Mouse (Mus musculus) cerebellum, postnatal 14 days (tissue): ENCODE results near the gene Sipa1l3.

ENCODE experiments used
- DNase-seq, 2 experiments: peaks; one replicate each; pipeline ENCODE4 v3.0.0; 2021; ENCODE audit warnings: mixed read lengths in 2 of 2

The Sipa1l3 gene

DNA sequence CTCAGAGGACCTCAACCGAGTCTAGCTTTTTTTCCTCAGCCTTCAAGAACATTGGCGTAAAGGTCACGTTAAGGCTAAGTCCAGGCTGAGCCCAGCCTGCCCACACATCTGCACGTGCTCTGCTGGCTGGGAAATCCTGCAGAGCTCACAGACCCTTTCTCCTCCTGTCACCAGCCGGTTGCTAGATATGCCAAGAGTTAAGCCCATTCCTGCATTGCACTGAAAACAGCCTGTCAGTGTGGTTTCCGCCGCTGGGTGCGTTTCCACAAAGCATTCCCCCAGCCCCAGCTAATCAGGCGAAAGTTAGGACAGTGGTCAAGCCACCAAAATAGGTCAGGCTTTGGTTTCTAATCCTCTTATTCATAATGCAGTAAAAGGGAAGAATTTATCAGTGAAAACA, 77.3 kb downstream of the Sipa1l3 start:
- DNase-seq: no peak

DNA sequence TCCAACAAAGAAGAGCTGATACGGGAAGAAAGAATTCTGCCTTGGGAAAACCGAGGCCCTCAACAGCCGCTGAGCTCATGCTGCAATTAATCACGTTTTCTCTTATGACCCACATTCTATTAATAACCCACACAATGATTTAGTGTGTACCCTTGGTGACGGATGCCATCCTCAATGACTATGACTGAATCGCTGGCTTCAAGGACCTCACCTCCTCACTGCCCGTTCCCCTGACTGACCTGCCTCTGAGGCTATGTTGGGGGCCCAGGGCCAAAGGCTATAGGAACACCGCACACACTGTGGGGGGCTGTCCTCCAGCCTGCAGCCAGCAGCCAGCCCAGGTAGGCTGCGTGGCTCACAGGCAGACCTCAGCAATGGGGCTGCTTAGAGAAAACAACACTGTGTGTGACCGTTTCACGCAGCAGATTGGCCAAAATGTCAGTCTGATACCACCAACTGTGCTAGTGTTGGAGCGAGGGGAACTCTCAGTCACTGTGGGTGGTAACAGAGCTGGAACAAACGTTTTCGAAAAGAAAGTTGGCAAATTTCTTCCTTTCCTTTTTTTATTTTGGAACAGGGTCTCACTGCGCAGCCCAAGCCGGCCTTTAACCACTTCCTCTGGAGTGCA, 79.7 kb downstream of the Sipa1l3 start:
- DNase-seq: no peak

DNA sequence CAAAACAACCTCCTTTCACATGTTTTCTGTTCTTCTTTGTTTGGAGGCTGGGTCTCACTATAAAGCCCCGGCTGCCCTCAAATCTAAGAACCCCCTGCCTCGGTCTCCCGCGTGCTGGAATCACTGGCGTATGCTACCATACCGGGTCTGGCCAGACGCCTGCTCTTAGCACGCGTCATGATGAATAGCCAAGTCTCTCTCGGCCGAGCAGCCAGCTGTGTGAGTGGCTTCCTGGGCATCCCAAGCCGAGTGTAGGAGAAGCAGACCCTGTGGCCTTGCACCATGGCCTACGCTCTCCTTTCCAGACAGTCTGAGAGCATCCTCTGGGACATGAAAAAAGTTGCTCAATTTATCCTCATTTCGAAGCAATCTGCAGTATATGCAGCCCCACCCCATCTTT, 80.2 kb downstream of the Sipa1l3 start:
- no peak for DNase-seq

DNA sequence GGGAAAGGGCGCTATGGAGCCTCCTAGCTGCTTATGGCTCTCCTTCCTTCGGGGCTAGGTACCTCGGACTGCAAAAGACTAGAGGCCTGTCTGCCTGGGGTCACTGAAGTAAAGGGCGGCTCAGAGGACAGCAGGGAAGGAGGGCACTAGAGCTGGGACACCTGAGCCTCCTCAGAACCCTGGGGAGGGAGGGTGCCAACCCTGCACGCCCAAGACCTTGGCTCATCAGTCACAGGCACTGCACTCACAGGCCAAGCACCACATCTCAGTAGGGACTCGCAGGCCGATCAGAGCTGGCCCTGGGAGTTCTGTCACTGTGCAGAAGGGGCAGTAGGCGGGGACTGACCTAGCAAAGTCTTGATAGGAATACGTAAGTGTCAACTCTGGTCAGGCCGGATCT, 81.4 kb downstream of the Sipa1l3 start:
- no peak for DNase-seq

DNA sequence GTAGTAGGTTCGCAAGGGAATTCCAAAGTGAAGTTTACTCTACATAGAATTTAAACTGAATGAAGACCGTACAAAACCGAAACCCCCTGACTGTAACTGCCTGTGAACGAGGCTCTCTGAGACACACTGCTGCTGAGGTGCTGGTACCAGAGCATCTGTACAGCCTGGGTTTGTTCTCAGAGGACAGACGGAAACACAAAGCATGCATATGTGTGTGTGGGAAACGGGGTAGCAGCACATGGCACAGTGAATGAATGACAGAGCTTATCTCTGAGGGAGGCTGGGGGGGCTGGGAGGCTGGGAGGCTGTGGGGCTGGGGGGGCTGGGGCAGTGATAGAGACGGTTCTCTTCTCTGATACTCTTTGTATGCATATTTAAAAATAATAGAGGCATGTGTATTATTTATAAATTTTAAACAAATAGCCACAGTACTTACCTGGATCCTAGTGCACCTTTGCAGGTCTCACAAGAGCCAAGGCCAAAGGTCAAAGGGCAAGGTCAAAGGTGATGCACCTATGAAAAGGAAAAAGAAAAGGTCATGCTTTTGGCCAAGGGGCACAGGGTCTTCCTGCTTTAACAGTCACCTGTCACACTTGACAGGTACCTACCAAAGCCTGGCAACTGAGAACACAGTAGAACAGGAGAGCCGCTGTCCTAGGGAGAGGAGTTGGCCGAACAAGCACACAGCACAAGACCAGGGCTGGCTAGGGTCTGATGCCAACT, 84.0 kb downstream of the Sipa1l3 start:
- DNase-seq: no peak

DNA sequence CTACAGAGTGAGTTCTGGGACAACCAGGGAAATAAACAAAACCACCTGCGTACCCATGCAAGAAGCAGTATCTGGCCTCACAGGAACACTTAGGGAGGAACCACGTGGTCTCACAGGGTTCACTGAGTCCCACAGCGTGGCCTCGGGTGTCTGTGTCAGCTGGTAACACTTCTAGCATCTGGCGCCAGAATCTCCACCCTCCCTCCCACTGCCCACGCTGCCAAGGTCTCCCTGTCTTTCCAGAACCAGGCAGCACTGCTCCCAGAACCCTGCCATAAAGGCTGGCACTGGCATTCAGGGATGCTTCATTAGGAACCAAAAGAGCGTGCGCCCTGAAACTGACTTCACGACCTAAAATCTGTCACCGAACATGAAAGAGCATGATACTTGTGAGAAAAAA, 84.7 kb downstream of the Sipa1l3 start:
- DNase-seq: peak; percentile 59 to 61

DNA sequence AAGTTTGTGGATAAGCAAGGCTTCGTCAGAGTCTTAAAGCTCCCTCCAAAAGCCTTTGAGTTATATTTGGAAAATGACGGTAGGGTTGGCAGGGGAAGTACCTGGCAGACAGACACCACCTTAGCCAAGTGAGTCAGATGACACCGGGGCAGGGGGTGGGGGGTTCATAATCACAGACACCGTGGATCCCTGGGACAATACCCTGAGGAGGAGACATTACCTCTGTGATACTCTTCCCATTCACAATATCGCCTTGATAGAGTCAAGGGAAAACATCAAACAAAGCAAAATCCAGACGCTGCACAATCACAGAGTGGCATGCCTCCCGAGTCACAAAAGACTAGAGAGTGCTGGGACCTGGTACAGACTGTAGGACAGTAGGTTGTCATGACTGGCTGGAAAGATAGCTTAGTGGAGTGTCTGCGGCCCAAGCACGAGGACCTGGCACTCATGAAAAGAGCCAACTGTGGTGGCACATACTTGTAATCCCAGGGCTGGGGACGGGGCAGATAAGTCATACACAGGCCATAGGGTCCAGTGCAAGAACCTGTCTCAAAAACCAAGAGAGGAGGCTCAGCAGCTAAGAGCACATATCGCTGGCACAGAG, 85.4 kb downstream of the Sipa1l3 start:
- DNase-seq: peak; percentile 68 to 73

DNA sequence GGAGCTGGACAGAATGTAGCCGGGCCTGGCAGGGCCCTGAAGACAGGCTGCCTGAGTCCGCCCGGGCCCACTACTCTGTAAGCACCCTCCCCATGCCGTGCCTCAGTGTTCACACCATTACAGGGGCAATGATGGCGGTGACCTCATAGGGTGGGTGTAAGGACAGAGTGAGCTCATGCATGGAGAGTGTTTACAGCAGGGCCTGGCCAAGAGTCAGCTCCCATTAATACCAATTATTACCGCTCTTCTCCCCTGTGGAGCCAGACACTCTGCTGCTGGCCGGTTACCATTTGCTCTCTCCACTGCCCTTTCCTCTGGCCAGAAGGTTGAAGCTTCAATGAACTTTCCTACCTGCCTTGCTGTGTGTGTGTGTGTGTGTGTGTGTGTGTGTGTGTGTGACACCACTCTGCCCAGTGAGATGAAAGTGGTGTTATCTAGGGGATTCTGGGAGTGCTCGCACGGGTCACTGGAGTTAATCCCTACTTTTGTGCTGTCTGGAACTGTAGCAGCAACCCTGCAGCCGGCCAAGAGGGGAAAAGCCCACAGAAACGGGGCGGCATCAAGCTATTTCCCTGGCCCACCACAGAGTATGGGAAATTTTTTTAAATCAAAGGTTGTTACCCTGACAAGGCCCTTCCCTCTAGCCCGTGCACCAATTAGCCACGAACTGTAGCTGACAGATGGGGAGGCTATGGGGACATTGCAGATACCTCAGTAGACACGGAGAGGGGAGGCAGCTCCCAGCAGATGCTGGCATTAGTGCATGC, 86.1 kb downstream of the Sipa1l3 start:
- DNase-seq: no peak

DNA sequence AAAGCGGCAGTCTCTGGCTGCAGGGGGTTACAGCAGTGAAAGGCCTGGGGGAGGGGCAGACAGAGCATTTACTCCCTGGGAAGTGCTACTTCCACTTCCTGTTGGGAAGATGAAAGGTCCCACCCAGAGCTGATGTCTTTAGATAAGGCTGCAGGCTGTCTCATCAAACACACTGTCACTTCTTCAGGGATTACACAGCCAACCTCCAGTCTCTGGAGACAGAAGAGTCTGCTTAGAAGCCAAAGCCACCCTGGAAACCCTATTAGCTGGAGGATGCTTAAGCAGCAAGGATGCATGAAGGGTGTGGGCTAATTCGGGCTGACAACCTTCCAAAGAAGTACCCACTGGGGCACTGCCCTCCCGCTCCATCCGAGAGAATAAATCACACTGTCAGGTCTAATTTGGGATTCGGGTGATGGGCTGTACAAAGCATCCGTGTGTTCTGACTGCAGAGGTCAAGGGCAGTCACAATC, 87.7 kb downstream of the Sipa1l3 start:
- no peak for DNase-seq

DNA sequence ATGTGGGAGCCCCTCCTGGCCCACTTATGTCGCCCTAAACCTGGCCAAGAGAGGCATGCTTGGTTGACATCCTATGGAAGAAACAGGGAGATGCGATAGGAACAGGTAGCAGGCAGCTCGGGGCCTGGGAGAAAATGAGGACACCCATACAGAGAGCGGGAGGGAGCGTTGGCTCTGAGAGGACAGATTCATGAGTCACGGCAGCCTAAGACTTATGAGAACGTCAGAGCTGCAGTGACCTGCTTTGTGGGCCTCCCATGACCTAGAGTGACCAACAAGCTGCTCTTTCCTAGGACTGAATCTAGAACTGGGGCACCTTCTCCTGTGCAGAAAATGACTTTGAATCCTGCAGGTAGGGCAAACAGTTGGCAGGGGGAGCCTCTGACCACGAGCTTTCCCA, 92.4 kb downstream of the Sipa1l3 start:
- DNase-seq: no peak

DNA sequence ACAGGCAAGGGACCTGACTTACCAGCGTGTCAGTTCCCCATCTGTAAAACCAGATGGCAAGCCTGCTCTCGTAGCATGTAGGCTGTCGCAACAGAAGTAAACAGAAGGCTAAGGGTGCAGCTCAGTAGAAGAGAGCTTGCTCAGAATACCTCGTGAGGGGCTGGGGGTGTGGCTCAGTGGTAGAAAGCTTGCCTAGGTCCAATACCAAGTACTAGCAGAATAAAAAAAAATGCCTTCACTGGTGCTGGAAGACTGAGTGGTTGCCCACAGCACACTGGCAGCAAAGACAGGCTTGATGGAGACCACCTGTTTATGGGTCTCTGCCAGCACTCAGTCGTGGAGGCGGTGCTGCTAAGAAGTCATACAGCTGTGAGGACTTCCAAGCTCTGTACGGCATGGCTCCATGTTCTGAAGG, 93.0 kb downstream of the Sipa1l3 start:
- DNase-seq: peak in 1 of 2 experiments; percentile 52

DNA sequence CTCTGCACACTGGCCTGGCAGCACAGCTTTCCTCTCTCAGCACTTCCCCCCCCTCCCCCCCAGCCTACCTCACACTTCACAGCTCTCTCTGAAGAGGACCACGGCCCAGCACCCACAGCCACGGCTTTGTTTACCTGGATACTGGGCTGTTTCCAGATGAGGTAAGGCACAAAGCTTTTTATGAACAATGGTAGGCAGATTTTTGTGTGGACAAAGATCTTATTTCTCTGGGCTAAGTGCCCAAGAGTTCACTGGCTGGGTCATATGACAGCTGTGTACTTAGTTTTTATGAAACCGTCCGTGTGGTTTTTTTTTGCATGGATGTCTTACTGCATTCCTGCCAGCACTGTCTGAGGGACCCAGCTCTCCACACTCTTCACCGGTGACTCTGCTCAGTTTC, 93.8 kb downstream of the Sipa1l3 start:
- no peak for DNase-seq

DNA sequence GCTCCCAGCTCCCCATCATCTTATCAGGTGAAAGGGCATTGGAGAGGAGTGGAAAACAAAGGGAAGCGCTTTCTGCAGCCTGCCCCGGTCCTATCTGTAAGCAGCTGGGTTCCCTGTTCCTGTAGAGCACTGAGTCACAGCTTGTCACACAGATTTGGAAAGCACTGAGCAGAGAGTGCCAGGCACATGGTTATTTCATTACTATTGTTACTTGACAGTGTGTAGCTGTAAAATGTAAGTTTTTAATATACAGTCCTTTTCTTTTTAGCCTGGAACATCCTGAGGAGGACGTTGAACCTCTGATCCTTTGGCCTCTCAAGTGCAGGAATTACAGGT, 96.6 kb downstream of the Sipa1l3 start:
- no peak for DNase-seq

DNA sequence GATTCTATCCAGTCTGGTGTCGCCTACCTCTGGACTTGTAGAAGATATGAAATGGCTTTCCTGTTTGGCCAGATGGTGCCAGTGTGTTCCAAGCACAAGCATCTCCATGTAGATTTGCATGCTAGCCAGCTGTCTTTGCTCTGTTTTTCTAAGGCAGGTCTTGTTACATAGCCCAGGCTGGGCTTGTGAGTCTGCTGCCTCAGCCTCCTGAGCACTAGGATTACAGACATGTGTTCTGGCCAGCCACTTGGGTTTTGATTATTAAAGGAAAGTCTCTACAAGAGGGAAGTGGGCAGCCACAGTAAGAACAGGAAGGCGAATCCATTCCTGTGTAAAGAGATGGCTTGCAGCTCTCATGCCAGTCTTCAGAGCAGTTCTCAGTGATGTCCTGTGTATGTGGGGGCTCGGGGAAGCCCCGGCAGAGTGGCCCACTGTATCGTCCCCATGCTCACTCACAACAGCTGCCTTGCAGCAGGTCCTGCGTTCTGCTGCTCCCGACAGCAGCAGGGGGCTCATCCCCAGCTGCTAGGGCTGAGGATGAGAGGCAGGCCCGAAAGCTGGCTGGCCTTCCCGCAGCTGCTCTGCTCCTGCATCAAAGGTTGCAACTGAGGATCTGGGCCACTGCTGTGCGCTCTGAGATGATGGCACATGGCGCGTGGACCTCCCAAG, 97.1 kb downstream of the Sipa1l3 start:
- DNase-seq: peak in 1 of 2 experiments; percentile 27

DNA sequence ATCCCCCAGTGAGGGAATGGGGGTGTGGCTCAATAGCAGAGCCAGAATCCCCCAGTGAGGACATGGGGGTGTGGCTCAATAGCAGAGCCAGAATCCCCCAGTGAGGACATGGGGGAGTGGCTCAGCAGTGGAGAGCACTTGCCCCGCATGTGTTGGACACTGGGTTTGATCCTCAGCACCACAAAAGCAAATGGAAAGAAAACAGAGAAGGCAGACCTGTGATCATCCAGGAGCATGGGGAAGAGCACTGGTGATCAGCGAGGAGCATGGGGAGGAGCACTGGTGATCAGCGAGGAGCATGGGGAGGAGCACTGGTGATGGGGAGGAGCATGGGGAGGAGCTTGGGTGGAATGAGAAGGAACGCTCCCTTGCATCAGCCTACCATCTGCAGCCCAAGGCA, 98.6 kb downstream of the Sipa1l3 start:
- DNase-seq: no peak

DNA sequence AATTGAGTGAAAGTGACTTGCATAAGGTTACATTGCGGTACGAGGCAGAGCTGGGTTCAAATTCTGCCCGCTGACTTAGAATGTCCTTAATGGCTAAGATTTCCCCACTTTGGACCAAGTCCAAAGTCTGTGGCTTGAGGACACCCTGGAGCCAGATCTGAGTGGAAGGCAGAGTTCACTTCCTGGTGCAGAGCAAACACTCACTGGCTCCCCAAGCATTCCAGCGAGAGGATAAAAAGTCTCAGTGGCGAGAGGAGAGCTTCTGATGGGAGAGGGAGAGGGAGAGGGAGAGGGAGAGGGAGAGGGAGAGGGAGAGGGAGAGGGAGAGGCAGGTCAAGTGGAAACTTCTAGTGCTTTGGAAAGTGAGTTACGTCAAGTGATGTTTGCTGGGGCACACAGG, 100.2 kb downstream of the Sipa1l3 start:
- DNase-seq: no peak

DNA sequence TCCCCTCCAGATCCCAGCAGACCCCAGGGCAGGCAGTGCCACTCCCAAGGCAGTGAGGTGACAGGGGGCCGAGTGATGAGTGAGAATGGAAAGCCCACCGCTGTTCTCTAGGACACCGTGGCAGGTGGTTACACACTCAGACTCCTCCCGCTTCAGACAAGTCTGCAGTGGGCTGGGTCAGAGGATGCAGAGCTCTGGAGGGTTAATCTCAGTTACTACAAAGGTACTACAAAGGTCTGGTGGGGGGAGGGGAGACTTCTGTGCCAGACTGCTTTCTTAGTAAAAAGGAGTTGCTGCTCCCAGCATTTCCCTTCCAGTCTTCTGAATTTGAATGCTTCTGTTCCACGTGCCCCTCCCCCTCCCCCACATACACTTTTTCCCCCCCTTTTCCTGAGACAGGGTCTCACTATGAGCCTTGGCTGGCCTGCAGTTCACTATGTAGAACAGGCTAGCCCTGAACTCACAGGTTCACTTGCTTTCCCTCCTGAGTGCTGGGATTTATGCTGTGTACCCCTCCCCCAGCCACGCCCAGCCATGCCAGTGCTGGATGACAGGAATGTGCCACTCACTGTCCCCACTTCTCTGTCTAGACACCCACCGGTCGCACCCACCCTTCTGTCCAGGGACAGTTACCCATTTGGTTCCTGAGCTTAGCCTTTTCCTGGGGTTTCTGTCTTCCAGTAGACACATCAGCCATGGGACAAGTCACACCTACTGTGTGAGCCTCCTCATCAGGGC, 100.9 kb downstream of the Sipa1l3 start:
- no peak for DNase-seq

DNA sequence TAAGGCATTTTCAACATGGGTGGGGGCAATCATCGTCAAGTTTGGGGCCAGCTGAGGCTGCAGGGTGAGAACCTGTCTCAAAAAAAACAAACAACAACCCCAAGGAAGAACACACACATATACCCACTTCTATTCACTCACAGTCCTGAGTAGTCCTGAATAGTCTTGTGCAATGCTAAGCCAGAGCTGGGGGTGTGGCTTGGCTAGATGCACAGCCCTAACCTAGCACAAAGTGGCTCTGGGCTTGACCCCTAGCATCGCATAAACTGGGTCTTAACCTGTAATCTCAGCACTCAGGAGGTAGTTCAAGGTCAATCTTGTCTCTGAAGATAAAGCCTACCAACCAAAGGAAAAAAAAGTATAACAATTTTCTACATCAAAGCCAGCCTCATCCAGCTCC, 101.5 kb downstream of the Sipa1l3 start:
- DNase-seq: no peak

DNA sequence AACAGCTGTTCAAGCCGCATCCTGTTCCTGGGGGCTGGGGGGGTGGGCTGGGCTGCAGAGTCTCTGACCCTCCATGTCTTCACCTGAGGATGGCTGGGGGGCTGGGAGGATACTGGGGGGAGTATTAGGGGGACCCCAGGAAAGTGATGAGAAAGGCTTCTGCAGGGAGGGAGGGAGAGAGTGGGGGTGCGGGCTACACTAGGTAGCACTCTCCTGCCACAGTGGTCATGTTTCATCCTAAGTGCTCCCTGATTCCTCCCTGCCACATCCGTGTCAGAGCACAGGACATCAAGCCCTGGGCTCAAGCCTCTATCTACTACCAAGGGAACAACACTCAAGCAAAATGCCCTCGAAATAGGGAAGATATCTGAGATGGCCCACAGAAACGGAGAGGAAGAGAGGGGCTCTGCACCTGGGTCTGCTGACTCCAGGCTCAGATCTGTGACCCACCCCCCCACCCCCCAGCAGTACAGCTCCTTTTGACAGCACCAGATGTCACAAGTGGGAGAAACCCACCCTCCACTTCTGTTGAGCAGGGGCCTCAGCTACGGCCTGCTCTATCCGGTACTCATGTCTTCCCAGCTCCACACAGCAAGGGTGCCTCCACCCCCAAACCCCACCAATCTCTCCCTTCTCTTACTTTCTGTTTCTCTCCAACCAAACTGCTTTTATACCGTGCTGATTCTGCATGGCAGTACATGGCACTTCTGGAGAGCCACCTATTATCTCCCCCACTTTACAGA, 106.4 kb downstream of the Sipa1l3 start:
- DNase-seq: no peak

DNA sequence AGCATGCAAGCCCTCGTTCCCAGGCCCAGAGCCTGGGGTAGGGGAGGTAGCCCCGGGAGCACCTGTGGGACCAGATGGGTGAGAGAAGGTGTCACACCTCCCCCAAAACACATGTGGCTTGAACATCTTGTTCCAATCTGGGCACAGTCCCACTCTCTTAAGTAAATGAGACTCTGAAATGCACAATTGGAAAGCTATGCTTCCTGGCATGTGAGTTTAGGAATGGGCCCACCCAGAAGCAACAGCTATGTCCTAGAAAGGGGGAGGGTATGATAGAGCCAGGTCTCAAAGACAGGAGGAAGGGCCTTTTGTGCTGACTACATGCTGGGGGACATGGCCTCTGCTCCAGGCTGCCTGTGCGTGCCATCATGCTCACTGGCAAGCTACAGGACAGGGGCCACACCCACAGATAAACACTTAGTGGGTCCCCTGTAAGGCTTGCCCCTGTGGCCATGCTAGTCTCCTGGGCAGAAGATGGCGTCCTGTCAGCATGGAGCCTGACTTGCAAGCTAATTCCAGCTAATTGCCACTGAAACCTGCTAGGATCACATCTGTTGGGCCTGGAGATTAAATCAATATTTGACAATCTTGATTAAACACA, 107.1 kb downstream of the Sipa1l3 start:
- no peak for DNase-seq

DNA sequence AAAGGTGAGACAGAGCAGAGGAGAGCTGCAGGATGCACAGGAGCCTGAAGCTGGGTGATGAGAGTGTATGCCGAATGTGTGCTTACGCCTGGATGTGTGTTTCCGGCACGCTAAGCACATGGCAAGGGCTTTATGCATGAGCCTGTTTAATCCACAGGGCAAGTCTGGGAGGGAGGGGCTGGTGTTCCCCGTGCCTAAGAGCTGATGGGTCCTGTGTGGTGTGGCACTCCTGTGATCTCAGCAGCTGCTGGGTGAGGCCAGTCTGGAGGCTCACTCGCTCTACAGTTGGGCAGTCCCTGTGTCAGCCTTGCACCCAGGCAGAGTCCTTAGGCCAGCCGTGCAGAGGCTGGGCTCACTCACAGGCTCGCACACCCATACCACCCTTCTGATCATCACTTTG, 108.0 kb downstream of the Sipa1l3 start:
- DNase-seq: no peak
